Comparison of ENCODE assay signal across 23 mouse cellular contexts in genomic region chr2:14184375-14184774, GRCm38 (mm10). TPM values are rescaled to one million over a fixed set of nuclear protein-coding genes. Genes with fewer than 3 reads are reported as not detected.
DNase-seq lines count a peak whose midpoint lies in the region; ATAC-seq lines count a peak whose summit lies in the region.
"Had no signal": no experiment of that assay in that cellular context is flagged by ENCODE, and none has a peak within 500 bp of the region (broad histone marks: within the 10 kb centered on the region; RNA-seq: fewer than 3 reads in every experiment).

No protein-coding gene starts in this region.

- H3K4me1 ChIP-seq in kidney, embryonic 15.5 days = no peaks in the 10 kb centered on the region
- H3K4me1 ChIP-seq: embryonic facial prominence, embryonic 13.5 days; embryonic facial prominence, embryonic 15.5 days; forebrain, embryonic 10.5 days; forebrain, embryonic 13.5 days; forebrain, embryonic 15.5 days had no signal

- no peak overlapping the region for H3K9ac ChIP-seq in kidney, embryonic 15.5 days
- H3K9ac ChIP-seq: embryonic facial prominence, embryonic 13.5 days; embryonic facial prominence, embryonic 15.5 days; forebrain, embryonic 13.5 days; forebrain, embryonic 15.5 days; forebrain, postnatal 0 days had no signal

- no peaks in the 10 kb centered on the region for H3K9me3 ChIP-seq in kidney, embryonic 15.5 days (replicated peaks)
- H3K9me3 ChIP-seq: embryonic facial prominence, embryonic 13.5 days; embryonic facial prominence, embryonic 15.5 days; forebrain, embryonic 10.5 days; forebrain, embryonic 13.5 days; forebrain, embryonic 15.5 days had no signal

- H3K4me2 ChIP-seq in kidney, embryonic 15.5 days = no peak overlapping the region
- H3K4me2 ChIP-seq: embryonic facial prominence, embryonic 13.5 days; embryonic facial prominence, embryonic 15.5 days; forebrain, embryonic 13.5 days; forebrain, embryonic 15.5 days had no signal

- H3K4me3 ChIP-seq in kidney, embryonic 15.5 days (replicated peaks) = no peak overlapping the region
- H3K4me3 ChIP-seq: embryonic facial prominence, embryonic 13.5 days; embryonic facial prominence, embryonic 15.5 days; erythroblast, embryonic 14.5 days; forebrain, embryonic 10.5 days; forebrain, embryonic 13.5 days; forebrain, embryonic 15.5 days had no signal

- no peaks in the 10 kb centered on the region for H3K27me3 ChIP-seq in kidney, embryonic 15.5 days
- H3K27me3 ChIP-seq: embryonic facial prominence, embryonic 13.5 days; embryonic facial prominence, embryonic 15.5 days; forebrain, embryonic 13.5 days; forebrain, embryonic 15.5 days had no signal

- peak; percentile 29 for DNase-seq in 416B (ENCODE audit: low read depth)
- no peak for DNase-seq in adrenal gland, adult (ENCODE audit: inconsistent age in 2 of 2, low spot score in 1 of 2)
- DNase-seq in adrenal gland, adult 8-10 months = no peak
- DNase-seq: adrenal gland, postnatal 10 days; adrenal gland, postnatal 25 days; cerebellum, adult 11-12 months; cerebellum, adult 2 months; cerebellum, adult 9-10 months; cerebellum, postnatal 10 days; cerebellum, postnatal 25 days; embryo, embryonic 11 days; forebrain, postnatal 0 days had no signal

- ATAC-seq in common myeloid progenitor, adult 5-6 weeks (replicated peaks; ENCODE audit: low read depth, poor library complexity, severe bottlenecking) = peak; percentile 58
- peak; percentile 59 for ATAC-seq in megakaryocyte, adult 5-6 weeks (ENCODE audit: poor library complexity, severe bottlenecking)
- no peak for ATAC-seq in kidney, embryonic 15.5 days (replicated peaks; ENCODE audit: low FRiP score)
- ATAC-seq: forebrain, embryonic 13.5 days; forebrain, embryonic 15.5 days; forebrain, postnatal 0 days had no signal

- no peak overlapping the region for H3K27ac ChIP-seq in kidney, embryonic 15.5 days
- H3K27ac ChIP-seq: embryonic facial prominence, embryonic 13.5 days; embryonic facial prominence, embryonic 15.5 days; forebrain, embryonic 10.5 days; forebrain, embryonic 13.5 days; forebrain, embryonic 15.5 days had no signal

- no peaks in the 10 kb centered on the region for H3K36me3 ChIP-seq in kidney, embryonic 15.5 days
- H3K36me3 ChIP-seq: embryonic facial prominence, embryonic 13.5 days; embryonic facial prominence, embryonic 15.5 days; forebrain, embryonic 10.5 days; forebrain, embryonic 15.5 days had no signal

RNA-seq across cellular contexts. Expression of gene Tmem236, which starts 10.1 kb away (rescaled TPM):
- not detected in 2 replicates for total RNA-seq in common myeloid progenitor, adult 5-6 weeks (2017)
- total RNA-seq in megakaryocyte, adult 5-6 weeks (2015) = 0.11 and 1.0 TPM in 2 replicates
- total RNA-seq in megakaryocyte, adult 5-6 weeks (2017) = 0.37 and 0.59 TPM in 2 replicates
- total RNA-seq in adrenal gland, adult 8-10 months (2022) = under 1 TPM in 3 of 4 experiments, not detected in 1; 0.10 to 0.12 (median 0.11) TPM
- 0.18 and 0.48 TPM in 2 replicates for polyA plus RNA-seq in kidney, embryonic 15.5 days (2015; fragmentation: Nextera tagmentation; extraction: Ambion mirVana)
- total RNA-seq: adrenal gland, adult 18-20 months; ES-E14 had no signal
- polyA plus RNA-seq: erythroblast, embryonic 14.5 days; forebrain, embryonic 10.5 days had no signal

RNA-seq across cellular contexts. Expression of gene Mrc1, which starts 44.8 kb away (rescaled TPM):
- 1.6 TPM in 1 of 2 replicates, not detected in the other for total RNA-seq in common myeloid progenitor, adult 5-6 weeks (2017)
- total RNA-seq in megakaryocyte, adult 5-6 weeks (2015) = 5.9 and 8.7 TPM in 2 replicates
- 10.3 and 11.3 TPM in 2 replicates for total RNA-seq in megakaryocyte, adult 5-6 weeks (2017)
- 10 to 100 TPM; 15.2 to 32.1 (median 23.1) TPM for total RNA-seq in adrenal gland, adult 8-10 months (2022)
- 5.0 and 5.3 TPM in 2 replicates for polyA plus RNA-seq in kidney, embryonic 15.5 days (2015; fragmentation: Nextera tagmentation; extraction: Ambion mirVana)
